Mouse (Mus musculus) testis, adult 10 weeks (tissue): ENCODE data around the gene Abca8b. TPM values are rescaled to one million over a fixed set of nuclear protein-coding genes. Genes with fewer than 3 reads are reported as not detected.

Source experiments
- polyA plus RNA-seq: library from polyadenylated mRNA; stranded (reverse); fragments of 350-450 nt; fragmentation: Illumina TruSeq; extraction: RNeasy Lipid Tissue Mini Kit (QIAGEN cat#74804); gene quantifications from one replicate; pipeline ENCODE4 v1.2.3, GENCODE M21; 2014; ENCODE audit warnings: low read depth, low replicate concordance

The Abca8b gene
- polyA plus RNA-seq = 0.95 TPM

GRCm38 (mm10) chr11:109995624-109996023 lies at the start of gene Abca8b:
Gene Abca8b, minus strand, starts transcription at chr11:109995845.

Other genes with a start within 250 kb of the Abca8b start
- gene 1700012B07Rik, start 167.8 kb downstream of the Abca8b start, polyA plus RNA-seq = 184 TPM
- gene Abca8a, start 100.1 kb upstream of the Abca8b start, polyA plus RNA-seq = 3.9 TPM
- 10.3 TPM for gene Abca9, start 172.4 kb upstream of the Abca8b start, polyA plus RNA-seq